Mouse (Mus musculus): Measurements from ENCODE around the gene Tead4.
"Not testable (repeated sequence)": the region's sequence is repeated elsewhere in the genome, so short reads cannot be mapped to it uniquely, and the experiment has no call there.

Tead4 gene

GRCm38 (mm10) chr6:128237102-128237763, 63.4 kb downstream of the Tead4 start:
- DNase-seq (ENCODE audit: low read depth, low spot score), result peak; percentile 68

DNA sequence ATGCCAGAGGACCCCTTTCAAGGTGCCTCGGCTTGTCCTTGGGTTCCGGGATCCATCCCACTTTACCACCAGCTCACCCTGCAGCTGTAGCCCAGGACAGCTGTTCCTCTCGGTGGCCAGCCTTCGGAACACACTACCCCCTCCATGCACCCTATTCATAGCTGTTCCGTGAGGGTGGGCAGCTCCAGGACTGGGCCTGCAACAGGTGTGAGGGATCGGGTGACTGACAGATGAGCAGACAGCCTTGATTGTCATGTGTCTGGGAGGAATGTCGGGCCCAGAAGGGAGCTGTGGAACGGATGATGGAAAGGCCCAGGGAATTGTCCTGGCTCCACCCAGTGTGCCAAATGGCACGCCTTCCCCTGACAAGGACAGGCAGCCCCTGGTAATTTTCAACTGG, 64.0 kb downstream of the Tead4 start:
- DNase-seq (ENCODE audit: low read depth, low spot score), result no peak

GRCm38 (mm10) chr6:128234206-128234605, 66.4 kb downstream of the Tead4 start:
- peak; percentile 77 for DNase-seq (ENCODE audit: low read depth, low spot score)

DNA sequence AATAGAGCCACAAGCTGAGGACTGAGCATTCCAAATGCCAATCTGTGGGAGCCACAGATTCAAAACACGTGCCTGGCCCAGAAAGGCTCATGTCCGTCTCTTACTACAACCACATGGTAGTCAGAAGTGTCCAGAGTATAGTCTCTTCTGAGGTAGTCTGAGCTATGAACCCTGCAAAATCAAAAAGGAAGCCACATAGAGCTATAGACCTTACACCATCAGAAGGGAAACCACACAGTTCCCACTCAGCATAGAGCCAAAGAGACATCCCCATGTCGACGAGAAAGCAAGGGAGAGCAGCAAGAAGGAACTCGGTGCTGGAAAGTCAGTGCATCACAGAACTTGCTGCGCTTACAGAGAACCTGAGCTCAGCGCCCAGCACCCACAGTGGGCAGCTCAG, 68.4 kb downstream of the Tead4 start:
- no peak for DNase-seq (ENCODE audit: low read depth, low spot score)

DNA sequence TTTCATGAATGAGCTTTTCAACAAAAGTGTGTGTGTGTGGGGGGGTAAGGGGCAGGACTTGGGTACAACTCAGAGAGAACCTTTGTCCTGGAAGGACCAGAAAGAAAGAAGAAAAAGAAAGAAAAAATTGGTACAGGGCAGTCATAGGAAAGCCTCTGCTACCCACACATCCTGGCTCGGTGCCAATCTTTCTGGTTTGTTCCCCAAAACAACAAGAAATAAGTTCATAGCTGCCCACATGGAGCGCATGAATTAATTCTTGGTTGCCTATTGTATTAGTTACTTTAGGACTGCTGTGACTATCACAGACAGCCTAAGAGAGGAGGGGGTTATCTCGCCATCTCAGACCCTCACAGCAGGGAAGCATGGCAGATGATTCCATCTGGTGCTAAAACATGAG, 68.9 kb downstream of the Tead4 start:
- DNase-seq (ENCODE audit: low read depth, low spot score), result peak; percentile 11

GRCm38 (mm10) chr6:128227438-128228017, 73.1 kb downstream of the Tead4 start:
- peak; percentile 49 for DNase-seq (ENCODE audit: low read depth, low spot score)

- no peak for DNase-seq (ENCODE audit: low read depth, low spot score)
These were observed 73.7 kb downstream of the Tead4 start for GRCm38 (mm10) chr6:128226941-128227340.

DNA sequence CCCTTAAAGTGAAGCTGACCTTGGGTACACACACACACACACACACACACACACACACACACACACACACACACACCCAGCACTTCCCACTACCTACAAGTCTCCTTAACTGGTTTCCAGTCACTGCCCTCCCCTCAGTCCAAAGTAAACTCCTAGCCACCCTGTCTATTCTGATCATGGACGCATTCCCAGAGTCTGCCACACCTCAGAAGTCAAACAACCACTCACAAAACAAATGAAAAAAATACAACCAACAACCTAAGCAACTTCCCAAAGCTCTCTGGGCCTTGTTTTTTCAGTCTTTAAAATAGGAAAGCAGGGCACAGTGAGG, 74.8 kb downstream of the Tead4 start:
- DNase-seq (ENCODE audit: low read depth, low spot score), result no peak

DNA sequence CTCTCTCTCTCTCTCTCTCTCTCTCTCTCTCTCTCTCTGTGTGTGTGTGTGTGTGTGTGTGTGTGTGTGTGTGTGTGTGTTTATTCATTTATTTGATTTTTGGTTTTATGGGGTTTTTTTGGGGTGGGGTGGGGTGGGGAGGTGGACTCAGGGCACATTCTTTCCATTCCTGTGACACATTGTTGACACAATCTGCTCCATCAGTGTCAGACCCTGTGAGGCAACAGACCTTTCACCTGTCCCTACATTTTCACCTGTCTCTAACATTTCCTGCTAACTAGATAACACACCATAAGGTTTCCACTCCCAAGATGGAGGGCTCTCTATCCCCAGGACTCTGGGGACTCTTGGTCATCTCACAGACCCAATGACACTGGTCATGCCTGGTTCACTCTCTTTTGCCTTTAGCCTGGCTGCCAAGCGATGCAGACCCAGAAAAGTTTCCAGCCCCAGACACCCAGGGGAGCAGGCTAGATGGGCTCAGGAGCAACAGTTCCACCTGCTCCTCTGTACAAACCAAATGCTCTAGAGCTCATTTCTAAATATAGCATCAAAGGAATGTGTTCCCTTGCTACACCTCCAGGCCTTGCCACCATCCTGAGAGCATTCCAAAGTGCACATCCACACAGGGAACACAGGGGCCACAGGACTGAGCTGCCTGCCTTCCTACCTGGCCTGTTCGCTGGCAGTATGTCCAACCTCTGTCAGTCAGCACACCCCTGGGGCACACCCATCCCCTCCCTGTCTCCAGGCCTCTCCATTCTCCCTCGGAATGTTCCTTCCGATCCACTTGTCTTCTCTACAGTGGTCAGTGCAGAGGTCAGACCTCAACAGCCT, 75.4 kb downstream of the Tead4 start:
- no peak for DNase-seq (ENCODE audit: low read depth, low spot score)

DNA sequence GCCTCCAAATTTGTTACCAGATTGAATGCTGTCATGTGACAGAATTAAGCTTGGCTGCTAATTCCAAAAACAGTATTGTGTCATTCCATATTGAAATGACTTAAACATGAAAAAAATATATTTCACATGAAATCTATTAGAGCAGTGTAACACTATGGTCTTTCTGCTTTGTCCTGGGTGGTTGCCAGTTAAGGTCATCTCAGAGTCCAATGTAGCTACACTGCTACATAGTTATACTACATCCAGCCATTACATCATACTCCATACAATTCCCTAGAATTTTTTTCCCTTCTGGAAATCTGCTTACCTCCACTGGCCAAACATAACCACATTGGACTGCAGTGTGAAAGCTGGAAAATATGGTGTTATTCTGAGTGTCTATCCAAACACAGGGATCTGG, 77.5 kb downstream of the Tead4 start:
- DNase-seq (ENCODE audit: low read depth, low spot score), result no peak

DNA sequence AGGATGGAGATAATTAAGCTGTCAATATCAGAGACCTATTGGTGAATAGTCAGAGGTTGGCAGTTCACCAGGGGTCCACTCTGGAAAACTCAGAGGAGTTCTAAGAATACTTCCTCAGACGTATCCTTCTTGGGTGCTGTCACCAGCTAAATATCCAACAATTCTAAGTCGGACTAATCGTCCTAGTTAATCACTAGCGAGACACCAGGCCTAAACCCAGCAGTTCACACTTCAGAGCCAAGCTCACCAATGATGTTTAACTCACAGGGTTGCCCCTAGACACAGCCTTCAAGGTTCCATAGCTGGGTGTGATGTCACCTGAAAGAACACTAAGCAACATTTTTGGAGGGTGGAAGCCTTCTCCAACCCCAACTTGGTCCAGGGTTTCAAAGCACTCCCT, 85.6 kb downstream of the Tead4 start:
- not testable (repeated sequence) for DNase-seq (ENCODE audit: low read depth, low spot score)

DNA sequence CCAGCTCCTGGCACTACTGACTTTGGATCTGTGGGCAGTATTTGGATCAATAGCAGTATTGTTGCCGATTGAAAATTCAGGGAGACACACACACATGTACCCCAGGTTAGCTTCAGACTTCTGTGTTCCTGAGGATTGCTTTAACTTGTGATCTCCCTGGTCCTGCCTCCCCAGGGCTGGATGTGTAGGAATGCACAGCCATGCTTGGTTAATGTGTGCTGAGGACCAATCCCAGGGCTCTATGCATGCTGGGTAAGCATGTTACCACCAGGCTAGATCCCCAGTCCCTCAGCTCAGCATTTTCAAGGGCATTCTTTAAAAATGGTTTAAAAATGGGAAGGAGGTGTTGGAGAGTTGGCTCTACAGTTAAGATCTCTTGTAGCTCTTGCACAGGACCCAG, 91.4 kb downstream of the Tead4 start:
- not testable (repeated sequence) for DNase-seq (ENCODE audit: low read depth, low spot score)

GRCm38 (mm10) chr6:128208491-128209170, 92.0 kb downstream of the Tead4 start:
- no peak for DNase-seq (ENCODE audit: low read depth, low spot score)

DNA sequence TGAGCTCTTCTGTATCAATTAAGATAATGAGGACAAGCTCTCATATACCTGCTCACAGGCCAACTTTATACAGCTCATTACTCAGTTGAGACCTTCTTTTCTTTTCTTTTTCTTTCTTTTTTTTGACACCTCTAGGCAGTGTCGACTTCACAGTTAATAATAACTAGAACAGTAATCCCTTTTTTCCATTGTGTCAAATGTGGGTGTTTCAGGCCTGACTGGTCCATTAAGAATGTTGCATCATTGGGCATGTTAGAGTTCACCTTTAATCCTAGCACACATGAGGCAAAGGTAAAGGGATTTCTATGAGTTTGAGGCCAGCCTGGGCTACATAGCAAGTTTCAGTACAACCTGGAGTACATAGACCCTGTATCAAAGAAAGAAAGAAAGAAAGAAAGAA, 97.1 kb downstream of the Tead4 start:
- DNase-seq (ENCODE audit: low read depth, low spot score), result no peak

- peak; percentile 71 for DNase-seq (ENCODE audit: low read depth, low spot score)
These were observed 99.6 kb downstream of the Tead4 start for GRCm38 (mm10) chr6:128200847-128201640.

- DNase-seq (ENCODE audit: low read depth, low spot score), result peak; percentile 99
These were observed 100.3 kb downstream of the Tead4 start for GRCm38 (mm10) chr6:128200116-128200846.

- peak; percentile 54 for DNase-seq (ENCODE audit: low read depth, low spot score)
These were observed 117.1 kb downstream of the Tead4 start for GRCm38 (mm10) chr6:128183521-128183920.

GRCm38 (mm10) chr6:128181176-128181575, 119.4 kb downstream of the Tead4 start:
- DNase-seq (ENCODE audit: low read depth, low spot score), result no peak

DNA sequence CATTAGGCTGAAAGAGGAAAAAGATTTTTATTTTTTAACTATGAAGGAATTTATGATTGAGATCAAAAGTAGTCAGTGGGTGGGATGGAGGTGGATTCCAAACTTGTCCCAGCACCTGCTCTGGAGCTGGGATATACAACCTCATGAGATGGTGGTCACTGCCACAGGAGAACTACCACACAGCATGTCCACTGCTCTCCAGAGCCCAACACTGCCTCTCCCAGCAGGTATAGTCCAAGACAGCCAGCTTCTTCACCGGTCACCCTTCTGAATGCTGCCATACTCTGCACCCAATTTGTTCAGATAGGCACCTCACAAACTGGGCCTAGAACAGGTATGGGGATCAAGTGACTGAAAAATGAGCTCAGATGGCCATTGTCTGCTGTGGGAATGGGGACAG, 121.0 kb downstream of the Tead4 start:
- DNase-seq (ENCODE audit: low read depth, low spot score), result no peak

- DNase-seq (ENCODE audit: low read depth, low spot score), result no peak
These were observed 121.4 kb downstream of the Tead4 start for GRCm38 (mm10) chr6:128179247-128179646.

GRCm38 (mm10) chr6:128178681-128179080, 121.9 kb downstream of the Tead4 start:
- DNase-seq (ENCODE audit: low read depth, low spot score), result no peak

All from brain, adult 2 months (tissue).